Mouse (Mus musculus) olfactory bulb, adult 2 months (tissue): ENCODE results near the gene Adgrl3.

Experiments used
- CTCF ChIP-seq: fragments of 200-500 bp; IDR thresholded peaks from 2 replicates; pipeline ENCODE4 v1.5.1; 2012; ENCODE audit warnings: low read depth, mild to moderate bottlenecking, low read length, moderate library complexity; ENCODE audit not compliant: insufficient read depth
- POLR2A ChIP-seq: fragments of 200-500 bp; IDR thresholded peaks from 2 replicates; pipeline ENCODE4 v1.6.1; 2012; ENCODE audit warnings: mild to moderate bottlenecking, low read depth, low read length, moderate library complexity; ENCODE audit not compliant: insufficient read depth

DNA sequence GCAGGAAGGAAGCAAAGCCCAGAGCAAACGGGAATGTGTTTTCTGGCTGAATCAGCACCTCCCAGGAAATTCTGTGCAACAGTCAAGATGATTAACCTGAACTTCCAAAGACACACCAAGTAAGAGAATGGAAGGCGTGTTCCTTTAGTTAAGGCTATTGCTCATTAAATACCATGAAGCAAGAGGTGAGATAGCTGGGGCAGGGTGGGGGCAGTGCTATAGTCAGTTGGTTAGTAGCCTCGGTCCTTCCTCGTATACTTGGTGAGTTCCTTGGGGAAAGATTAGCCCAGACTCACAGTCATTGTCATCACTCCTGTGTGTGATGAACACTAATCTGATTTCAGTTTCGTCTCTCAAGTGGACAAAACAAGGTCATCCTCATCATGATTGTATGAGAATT is 53.0 kb downstream of the Adgrl3 start:
- no peak for TF ChIP-seq CTCF
- TF ChIP-seq POLR2A, result no peak
